Mouse (Mus musculus) brain, adult 2 months (tissue): Measurements from ENCODE around the gene Smg5.
A peak's percentile ranks its signal among the peaks of the same experiment; 100 is the strongest.

Experiments
- DNase-seq: peaks from one replicate; pipeline ENCODE4 v3.0.0; 2011; ENCODE audit warnings: low read depth, low spot score

Smg5 gene

GRCm38 (mm10) chr3:88395288-88395687 is 59.2 kb downstream of the Smg5 start:
- no peak for DNase-seq

- no peak for DNase-seq
These were observed 59.7 kb downstream of the Smg5 start for GRCm38 (mm10) chr3:88395742-88396141.

GRCm38 (mm10) chr3:88398666-88399065 is 62.6 kb downstream of the Smg5 start:
- DNase-seq, result peak; percentile 93

GRCm38 (mm10) chr3:88403522-88404230 is 67.6 kb downstream of the Smg5 start:
- DNase-seq, result no peak

- DNase-seq, result peak; percentile 96
These were observed 71.0 kb downstream of the Smg5 start for GRCm38 (mm10) chr3:88407090-88407489.

- no peak for DNase-seq
These were observed 71.5 kb downstream of the Smg5 start for GRCm38 (mm10) chr3:88407529-88407928.

GRCm38 (mm10) chr3:88408953-88409352 is 72.9 kb downstream of the Smg5 start:
- DNase-seq, result no peak

- peak; percentile 95 for DNase-seq
These were observed 73.9 kb downstream of the Smg5 start, which contains the start of gene Pmf1 for GRCm38 (mm10) chr3:88409741-88410644. Gene Pmf1 (minus strand): TSS chr3:88410331.

- no peak for DNase-seq
These were observed 74.6 kb downstream of the Smg5 start for GRCm38 (mm10) chr3:88410645-88411031.

- DNase-seq, result no peak
These were observed 75.6 kb downstream of the Smg5 start for GRCm38 (mm10) chr3:88411681-88412080.
